Mouse (Mus musculus) limb, embryonic 13.5 days (tissue): ENCODE data around the gene Srsf12. TPM values are rescaled to one million over a fixed set of nuclear protein-coding genes. Genes with fewer than 3 reads are reported as not detected.

Source experiments
- ATAC-seq: fragments of 200-750 bp; cut with Nextera tagmentation; 2 replicates; pipeline ENCODE4 v1.8.0; 2017; ENCODE audit warnings: low read depth, moderate number of reproducible peaks, moderate TSS enrichment; ENCODE audit not compliant: low FRiP score
- H3K27ac ChIP-seq: fragments of 300-500 bp; sonication (generic); 2 replicates; pipeline ENCODE4 v1.5.1; 2015; ENCODE audit warnings: inconsistent platforms, mild to moderate bottlenecking, moderate library complexity
- H3K27me3 ChIP-seq: fragments of 300-500 bp; sonication (generic); 2 replicates; pipeline ENCODE4 v1.6.1; 2015; ENCODE audit warnings: mild to moderate bottlenecking, inconsistent platforms
- H3K36me3 ChIP-seq: fragments of 300-500 bp; sonication (generic); 2 replicates; pipeline ENCODE4 v1.6.1; 2015; ENCODE audit warnings: inconsistent platforms, mild to moderate bottlenecking, moderate library complexity
- H3K4me1 ChIP-seq: fragments of 300-500 bp; sonication (generic); 2 replicates; pipeline ENCODE4 v1.6.1; 2015; ENCODE audit warnings: inconsistent platforms
- H3K4me2 ChIP-seq: fragments of 300-500 bp; sonication (generic); replicated peaks from 2 replicates; pipeline ENCODE4 v1.6.1; 2015; ENCODE audit warnings: inconsistent platforms, mild to moderate bottlenecking, moderate library complexity
- H3K4me3 ChIP-seq: fragments of 300-500 bp; sonication (generic); 2 replicates; pipeline ENCODE4 v1.5.1; 2015; ENCODE audit warnings: moderate library complexity, mild to moderate bottlenecking, inconsistent platforms
- H3K9ac ChIP-seq: fragments of 300-500 bp; sonication (generic); 2 replicates; pipeline ENCODE4 v1.6.1; 2015; ENCODE audit warnings: mild to moderate bottlenecking, inconsistent platforms
- H3K9me3 ChIP-seq: fragments of 300-500 bp; sonication (generic); 2 replicates; pipeline ENCODE4 v1.6.1; 2016; ENCODE audit warnings: inconsistent platforms
- WGBS: fragments of 180-500 bp; shearing (Covaris S2); methylation state at CpG from one replicate; pipeline ENCODE4 v1.1.7; 2015; 5-methylcytosine and 5-hydroxymethylcytosine counted together
- polyA plus RNA-seq: library from polyadenylated mRNA; unstranded; fragments of >200 nt; fragmentation: Nextera tagmentation; extraction: Ambion mirVana; gene quantifications from 2 replicates; pipeline ENCODE4 v1.2.1, GENCODE M21; 2015

Srsf12 gene
- polyA plus RNA-seq, 1 experiment from 2014 or later: 19.6 TPM

- no peak overlapping the region for H3K9ac ChIP-seq
- no peaks in the 10 kb centered on the region for H3K27me3 ChIP-seq
- no peak overlapping the region for H3K27ac ChIP-seq
- WGBS: 87% methylated on average over 4 of the region's 4 CpGs
- no peak for ATAC-seq
- no peak overlapping the region for H3K4me2 ChIP-seq
- H3K4me1 ChIP-seq: peaks cover 1% of the 10 kb centered on the region; the same call in 1 of the 2 replicates
- H3K4me3 ChIP-seq: no peak overlapping the region
- no peaks in the 10 kb centered on the region for H3K9me3 ChIP-seq
- no peaks in the 10 kb centered on the region for H3K36me3 ChIP-seq
Measured at GRCm38 (mm10) chr4:33254706-33255105, 45.9 kb downstream of the Srsf12 start.

GRCm38 (mm10) chr4:33257263-33257964 is 48.6 kb downstream of the Srsf12 start:
- no peaks in the 10 kb centered on the region for H3K36me3 ChIP-seq
- no peak overlapping the region for H3K4me2 ChIP-seq
- H3K27me3 ChIP-seq: no peaks in the 10 kb centered on the region
- ATAC-seq: no peak
- H3K9ac ChIP-seq: no peak overlapping the region
- no peak overlapping the region for H3K4me3 ChIP-seq
- WGBS: 81% methylated on average over 11 of the region's 11 CpGs
- no peaks in the 10 kb centered on the region for H3K9me3 ChIP-seq
- H3K4me1 ChIP-seq: peaks cover 6% of the 10 kb centered on the region
- H3K27ac ChIP-seq: no peak overlapping the region

- no peak overlapping the region for H3K4me3 ChIP-seq
- no peak overlapping the region for H3K27ac ChIP-seq
- no peaks in the 10 kb centered on the region for H3K27me3 ChIP-seq
- H3K9ac ChIP-seq: no peak overlapping the region
- H3K4me1 ChIP-seq: peaks cover 6% of the 10 kb centered on the region
- no peaks in the 10 kb centered on the region for H3K36me3 ChIP-seq
- H3K9me3 ChIP-seq: no peaks in the 10 kb centered on the region
- no peak overlapping the region for H3K4me2 ChIP-seq
- no peak for ATAC-seq
Measured at GRCm38 (mm10) chr4:33260311-33260710, 51.5 kb downstream of the Srsf12 start.

- ATAC-seq: no peak
Measured at GRCm38 (mm10) chr4:33261311-33261753, 52.5 kb downstream of the Srsf12 start.

GRCm38 (mm10) chr4:33262897-33263296 is 54.1 kb downstream of the Srsf12 start:
- Histone ChIP-seq H3K36me3 (no peaks in the 10 kb centered on the region), H3K4me1 (peaks cover 6% of the 10 kb centered on the region), H3K9ac (no peak overlapping the region), H3K4me3 (no peak overlapping the region), H3K27me3 (no peaks in the 10 kb centered on the region), H3K27ac (no peak overlapping the region), H3K4me2 (no peak overlapping the region), H3K9me3 (no peaks in the 10 kb centered on the region)
- 93% methylated on average over 1 of the region's 1 CpGs for WGBS
- no peak for ATAC-seq

More at GRCm38 (mm10) chr4:33261311-33261753, 52.5 kb downstream of the Srsf12 start:
- no peaks in the 10 kb centered on the region for H3K27me3 ChIP-seq
- WGBS: 57% methylated on average over 7 of the region's 7 CpGs
- H3K27ac ChIP-seq: no peak overlapping the region
- no peak overlapping the region for H3K9ac ChIP-seq
- H3K4me3 ChIP-seq: no peak overlapping the region
- H3K9me3 ChIP-seq: no peaks in the 10 kb centered on the region
- no peaks in the 10 kb centered on the region for H3K36me3 ChIP-seq
- peaks cover 6% of the 10 kb centered on the region for H3K4me1 ChIP-seq
- no peak overlapping the region for H3K4me2 ChIP-seq

GRCm38 (mm10) chr4:33264979-33265726 is 56.4 kb downstream of the Srsf12 start:
- Histone ChIP-seq H3K9ac (no peak overlapping the region), H3K4me2 (no peak overlapping the region), H3K4me3 (no peak overlapping the region), H3K36me3 (no peaks in the 10 kb centered on the region), H3K27ac (no peak overlapping the region), H3K27me3 (no peaks in the 10 kb centered on the region), H3K4me1 (peaks cover 6% of the 10 kb centered on the region), H3K9me3 (no peaks in the 10 kb centered on the region)
- 87% methylated on average over 11 of the region's 11 CpGs for WGBS
- no peak for ATAC-seq

GRCm38 (mm10) chr4:33270386-33271314 is 61.9 kb downstream of the Srsf12 start:
- Histone ChIP-seq H3K4me3 (no peak overlapping the region), H3K27ac (no peak overlapping the region), H3K9me3 (no peaks in the 10 kb centered on the region), H3K27me3 (no peaks in the 10 kb centered on the region), H3K36me3 (no peaks in the 10 kb centered on the region), H3K4me1 (no peaks in the 10 kb centered on the region), H3K4me2 (no peak overlapping the region), H3K9ac (no peak overlapping the region)
- 80% methylated on average over 11 of the region's 11 CpGs for WGBS
- ATAC-seq: no peak

- no peak overlapping the region for H3K4me3 ChIP-seq
- H3K27me3 ChIP-seq: no peaks in the 10 kb centered on the region
- no peak overlapping the region for H3K4me2 ChIP-seq
- H3K36me3 ChIP-seq: no peaks in the 10 kb centered on the region
- no peak for ATAC-seq
- no peak overlapping the region for H3K9ac ChIP-seq
- H3K9me3 ChIP-seq: no peaks in the 10 kb centered on the region
- 0 out of 2 replicates have a peak, but pooled peaks cover 5% of the 10 kb centered on the region for H3K4me1 ChIP-seq
- no peak overlapping the region for H3K27ac ChIP-seq
- WGBS: 63% methylated on average over 3 of the region's 3 CpGs
Measured at GRCm38 (mm10) chr4:33273437-33273836, 64.6 kb downstream of the Srsf12 start.

GRCm38 (mm10) chr4:33281891-33282685 is 73.3 kb downstream of the Srsf12 start:
- H3K4me3 ChIP-seq: no peak overlapping the region
- no peak for ATAC-seq
- H3K36me3 ChIP-seq: no peaks in the 10 kb centered on the region
- no peaks in the 10 kb centered on the region for H3K27me3 ChIP-seq
- 78% methylated on average over 3 of the region's 3 CpGs for WGBS
- no peak overlapping the region for H3K27ac ChIP-seq
- no peak overlapping the region for H3K9ac ChIP-seq
- H3K4me1 ChIP-seq: no peaks in the 10 kb centered on the region
- H3K9me3 ChIP-seq: no peaks in the 10 kb centered on the region
- H3K4me2 ChIP-seq: no peak overlapping the region
